Mouse (Mus musculus) kidney, postnatal 0 days (tissue): ENCODE measurements at regions not wholly inside any gene's neighbourhood (a gene's known extent, or its start where the extent isn't known, plus 50 kb on each side); places are given as distances from the start of the nearest gene placed in this dataset.

Source experiments
- ATAC-seq: fragments of 200-750 bp; cut with Nextera tagmentation; replicated peaks from 2 replicates; pipeline ENCODE4 v1.8.0; 2017; ENCODE audit warnings: low read depth, moderate number of reproducible peaks, moderate TSS enrichment, moderate library complexity; ENCODE audit not compliant: low FRiP score
- DNase-seq: peaks from one replicate; pipeline ENCODE4 v3.0.0-alpha.2; 2016; ENCODE audit warnings: low spot score
- H3K27ac ChIP-seq: fragments of 300-500 bp; sonication (generic); 2 replicates; pipeline ENCODE4 v1.5.1; 2014; ENCODE audit warnings: mild to moderate bottlenecking
- H3K27me3 ChIP-seq: fragments of 300-500 bp; sonication (generic); 2 replicates; pipeline ENCODE4 v1.6.1; 2014; ENCODE audit warnings: low read length, mixed read lengths; ENCODE audit not compliant: insufficient read depth
- H3K36me3 ChIP-seq: fragments of 300-500 bp; sonication (generic); 2 replicates; pipeline ENCODE4 v1.6.1; 2014; ENCODE audit warnings: low read length, mixed read lengths; ENCODE audit not compliant: insufficient read depth
- H3K4me1 ChIP-seq: fragments of 300-500 bp; sonication (generic); replicated peaks from 2 replicates; pipeline ENCODE4 v1.6.1; 2014; ENCODE audit warnings: antibody characterized with exemption, low read length, mixed read lengths; ENCODE audit not compliant: insufficient read depth
- H3K4me2 ChIP-seq: fragments of 300-500 bp; sonication (generic); 2 replicates; pipeline ENCODE4 v1.6.1; 2014; ENCODE audit warnings: mild to moderate bottlenecking, low read length, moderate library complexity, mixed read lengths
- H3K4me3 ChIP-seq: fragments of 300-500 bp; sonication (generic); replicated peaks from 2 replicates; pipeline ENCODE4 v1.5.1; 2014; ENCODE audit warnings: low read depth, low read length
- H3K9ac ChIP-seq: fragments of 300-500 bp; sonication (generic); 2 replicates; pipeline ENCODE4 v1.6.1; 2014; ENCODE audit warnings: low read depth, low read length
- H3K9me3 ChIP-seq: fragments of 300-500 bp; sonication (generic); replicated peaks from 2 replicates; pipeline ENCODE4 v1.6.1; 2016; ENCODE audit warnings: low read length, inconsistent platforms, mixed read lengths
- CTCF ChIP-seq: IDR thresholded peaks from 2 replicates; pipeline ENCODE4 v1.5.1; 2016; ENCODE audit warnings: antibody characterized with exemption, low read depth, mild to moderate bottlenecking, moderate library complexity
- WGBS: fragments of 180-500 bp; shearing (Covaris S2); extraction: QIAGEN DNeasy Blood & Tissue Kit; methylation state at CpG from one replicate; pipeline ENCODE4 v1.1.7; 2014; 5-methylcytosine and 5-hydroxymethylcytosine counted together

DNA sequence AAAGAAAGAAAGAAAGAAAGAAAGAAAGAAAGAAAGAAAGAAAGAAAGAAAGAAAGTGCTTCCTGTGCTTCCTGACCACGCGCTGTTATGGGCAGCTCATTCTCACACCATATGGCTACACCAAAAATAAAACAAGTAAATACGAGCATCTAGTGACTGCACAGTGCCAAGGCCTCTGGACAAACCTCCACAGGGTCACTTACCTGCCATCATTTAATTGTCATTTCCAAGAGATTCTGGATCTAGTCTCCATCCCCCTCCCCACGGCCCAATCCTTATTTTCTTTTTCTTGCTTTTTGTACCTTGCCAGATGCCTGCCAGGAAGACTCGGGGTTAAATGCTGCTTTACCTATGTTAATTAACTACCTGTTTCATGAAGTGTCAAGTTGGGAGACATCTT is 159.8 kb upstream of the 4933402D24Rik start:
- Histone ChIP-seq H3K4me2 (no peak overlapping the region), H3K9me3 (no peaks in the 10 kb centered on the region), H3K9ac (no peak overlapping the region), H3K4me3 (no peak overlapping the region), H3K27ac (no peak overlapping the region), H3K36me3 (no peaks in the 10 kb centered on the region), H3K27me3 (no peaks in the 10 kb centered on the region), H3K4me1 (no peaks in the 10 kb centered on the region)
- ATAC-seq (no peak), DNase-seq (no peak)
- no peak for TF ChIP-seq CTCF
- WGBS, result 83% methylated on average over 5 of the region's 5 CpGs

DNA sequence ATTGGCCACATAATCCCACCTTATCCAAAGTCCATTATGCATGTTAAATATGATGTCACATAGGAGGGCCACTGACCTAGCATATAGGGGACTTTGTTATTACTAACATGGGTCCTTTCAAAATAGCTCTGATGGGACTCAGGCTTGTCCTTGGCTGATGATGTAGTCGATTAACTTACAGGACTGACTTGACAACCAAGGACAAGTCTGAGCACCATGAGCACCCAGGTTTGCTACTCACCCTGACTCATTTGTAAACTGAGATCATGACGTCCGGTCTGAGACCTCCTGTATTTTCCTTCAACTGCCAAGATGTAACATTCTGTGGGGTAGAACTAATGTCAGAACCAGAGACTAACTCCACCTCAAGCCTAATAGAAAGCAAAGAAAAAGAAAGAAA is 159.3 kb upstream of the 4933402D24Rik start:
- DNase-seq (no peak), ATAC-seq (no peak)
- WGBS, result 85% methylated on average over 3 of the region's 3 CpGs
- Histone ChIP-seq H3K27ac (no peak overlapping the region), H3K27me3 (no peaks in the 10 kb centered on the region), H3K4me1 (no peaks in the 10 kb centered on the region), H3K9ac (no peak overlapping the region), H3K36me3 (no peaks in the 10 kb centered on the region), H3K4me3 (no peak overlapping the region), H3K9me3 (no peaks in the 10 kb centered on the region), H3K4me2 (no peak overlapping the region)
- no peak for TF ChIP-seq CTCF

DNA sequence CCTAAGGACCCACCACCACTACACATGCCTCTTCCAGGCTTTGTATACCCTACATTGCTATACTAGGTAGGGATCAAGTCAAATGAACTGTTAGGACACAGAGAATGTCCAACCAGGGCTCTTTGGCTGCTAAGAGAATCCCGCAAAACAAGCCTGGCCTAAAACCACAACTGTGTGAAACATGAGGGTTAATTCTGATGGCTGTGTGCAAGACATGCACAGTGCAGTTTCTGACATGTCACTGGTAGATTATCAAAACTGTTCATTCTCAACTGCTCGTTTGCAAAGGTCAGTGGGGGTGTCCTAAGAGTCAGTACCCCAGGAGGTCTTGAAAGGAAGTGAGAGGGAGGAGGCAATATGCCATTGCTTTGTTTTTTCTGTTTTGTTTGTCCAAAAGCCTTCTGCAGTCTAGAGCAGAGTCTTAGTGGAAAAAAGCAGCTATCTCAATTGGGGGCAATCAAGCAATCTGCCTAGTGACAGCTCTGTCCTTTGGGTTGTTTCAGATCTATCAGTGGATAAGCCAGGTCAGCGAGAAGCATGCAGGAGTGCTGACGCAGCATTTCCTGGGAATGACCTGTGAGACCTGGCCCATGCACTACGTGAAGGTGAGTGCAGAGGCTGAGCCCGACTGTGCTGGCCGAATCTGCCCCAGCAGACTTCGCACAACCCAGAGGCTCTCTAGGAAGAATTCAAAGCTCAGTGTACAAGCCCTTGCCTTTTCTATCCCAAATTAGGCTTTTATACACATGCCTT is 151.3 kb upstream of the 4933402D24Rik start:
- H3K4me2 ChIP-seq, result no peak overlapping the region
- no peaks in the 10 kb centered on the region for H3K4me1 ChIP-seq
- no peak for TF ChIP-seq CTCF
- H3K9me3 ChIP-seq, result no peaks in the 10 kb centered on the region
- no peak overlapping the region for H3K27ac ChIP-seq
- WGBS, result 48% methylated on average over 8 of the region's 8 CpGs
- no peaks in the 10 kb centered on the region for H3K27me3 ChIP-seq
- no peaks in the 10 kb centered on the region for H3K36me3 ChIP-seq
- H3K4me3 ChIP-seq, result no peak overlapping the region
- no peak overlapping the region for H3K9ac ChIP-seq
- DNase-seq (no peak), ATAC-seq (no peak)

DNA sequence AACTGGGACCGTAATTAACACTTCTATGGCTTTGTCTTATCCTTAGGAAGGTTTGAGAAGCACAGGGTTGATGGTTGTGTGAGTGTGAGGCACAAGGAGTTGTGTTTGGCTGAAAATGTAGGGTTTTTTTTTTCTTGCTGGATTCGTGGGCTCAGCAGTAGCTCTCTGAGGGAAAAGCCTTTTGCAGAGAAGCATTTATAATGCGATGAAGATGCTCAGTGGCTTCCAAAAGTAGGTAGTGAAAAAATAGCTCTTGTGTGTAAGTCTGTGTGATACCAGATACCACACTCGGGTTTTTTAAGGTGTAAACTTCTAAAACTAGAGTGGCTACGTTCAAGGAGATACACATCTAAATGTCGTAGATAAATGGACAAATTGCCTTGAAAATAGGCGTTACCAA is 149.1 kb upstream of the 4933402D24Rik start:
- H3K9ac ChIP-seq, result no peak overlapping the region
- no peaks in the 10 kb centered on the region for H3K9me3 ChIP-seq
- no peak overlapping the region for H3K27ac ChIP-seq
- H3K36me3 ChIP-seq, result no peaks in the 10 kb centered on the region
- H3K4me1 ChIP-seq, result no peaks in the 10 kb centered on the region
- H3K27me3 ChIP-seq, result no peaks in the 10 kb centered on the region
- whole genome bisulfite sequencing, result 66% methylated on average over 7 of the region's 7 CpGs
- no peak overlapping the region for H3K4me2 ChIP-seq
- no peak for ATAC-seq
- no peak for DNase-seq
- no peak for TF ChIP-seq CTCF
- no peak overlapping the region for H3K4me3 ChIP-seq

DNA sequence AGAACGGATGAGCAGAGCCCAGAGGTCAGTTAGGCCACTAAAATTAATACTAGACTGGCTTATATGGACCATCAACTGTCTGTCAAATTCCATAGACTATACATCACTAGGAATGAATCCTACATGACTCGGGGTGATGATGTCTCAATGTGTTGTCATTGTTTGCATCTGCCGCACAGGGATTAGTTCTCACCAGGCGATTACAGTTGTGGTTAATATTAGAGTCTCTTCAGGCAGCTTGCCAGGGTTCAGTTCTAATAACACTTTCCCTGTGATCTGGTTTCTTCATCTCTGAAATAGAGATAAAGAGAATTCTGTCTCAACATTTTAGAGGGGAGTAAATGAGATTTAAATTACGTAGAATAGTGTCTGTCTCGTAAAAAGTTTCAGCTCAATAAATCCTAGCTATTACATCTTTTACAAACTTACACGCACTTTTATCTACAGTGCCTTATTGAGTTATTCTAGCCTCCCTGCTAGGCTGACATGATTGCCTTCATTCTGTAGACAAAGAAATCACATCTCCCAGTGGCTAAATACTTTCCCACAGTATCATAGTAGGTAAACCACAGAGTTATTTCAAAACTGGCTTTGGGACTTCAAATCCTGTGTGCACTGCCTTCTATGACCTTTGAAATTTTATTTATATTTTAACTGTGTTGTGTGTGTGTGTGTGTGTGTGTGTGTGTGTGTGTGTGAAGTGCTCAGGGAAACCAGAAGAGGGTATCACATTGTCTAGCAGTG is 148.0 kb upstream of the 4933402D24Rik start:
- DNase-seq, result no peak
- H3K4me3 ChIP-seq, result no peak overlapping the region
- no peak overlapping the region for H3K4me2 ChIP-seq
- no peaks in the 10 kb centered on the region for H3K36me3 ChIP-seq
- no peak overlapping the region for H3K9ac ChIP-seq
- H3K9me3 ChIP-seq, result no peaks in the 10 kb centered on the region
- no peaks in the 10 kb centered on the region for H3K27me3 ChIP-seq
- no peak overlapping the region for H3K27ac ChIP-seq
- TF ChIP-seq CTCF, result no peak
- ATAC-seq, result no peak
- 65% methylated on average over 7 of the region's 7 CpGs for WGBS
- H3K4me1 ChIP-seq, result no peaks in the 10 kb centered on the region

- DNase-seq, result no peak
- no peak overlapping the region for H3K9ac ChIP-seq
- no peak for TF ChIP-seq CTCF
- H3K9me3 ChIP-seq, result no peaks in the 10 kb centered on the region
- no peak overlapping the region for H3K27ac ChIP-seq
- no peak overlapping the region for H3K4me2 ChIP-seq
- WGBS, result 88% methylated on average over 3 of the region's 3 CpGs
- H3K27me3 ChIP-seq, result no peaks in the 10 kb centered on the region
- no peak for ATAC-seq
- no peak overlapping the region for H3K4me3 ChIP-seq
- H3K36me3 ChIP-seq, result no peaks in the 10 kb centered on the region
- no peaks in the 10 kb centered on the region for H3K4me1 ChIP-seq
Observed at GRCm38 (mm10) chr1:63910765-63911164, 141.7 kb upstream of the 4933402D24Rik start.
